Mouse (Mus musculus): ENCODE results near the gene Gm45716. TPM values are rescaled to one million over a fixed set of nuclear protein-coding genes. Genes with fewer than 3 reads are reported as not detected.
"Not testable (repeated sequence)": the region's sequence is repeated elsewhere in the genome, so short reads cannot be mapped to it uniquely, and the experiment has no call there.

Gm45716 gene
- polyA plus RNA-seq, 1 experiment, result 0.63 TPM

- Histone ChIP-seq H3K27ac (ENCODE audit: control insufficient read depth, insufficient read depth, low read depth, low read length) (no peak overlapping the region), H3K4me1 (ENCODE audit: control insufficient read depth, insufficient read depth, low read length) (no peaks in the 10 kb centered on the region), H3K4me3 (ENCODE audit: control insufficient read depth, low read depth, low read length) (no peak overlapping the region), H3K27me3 (ENCODE audit: control insufficient read depth, insufficient read depth, low read length) (no peaks in the 10 kb centered on the region), H3K36me3 (ENCODE audit: control insufficient read depth, insufficient read depth, low read length) (no peaks in the 10 kb centered on the region)
- TF ChIP-seq POLR2A (IDR thresholded peaks at IDR 0.05; ENCODE audit: control insufficient read depth, low read depth, low read length) (no peak), CTCF (IDR thresholded peaks at IDR 0.05; ENCODE audit: control insufficient read depth, insufficient read depth, insufficient replicate concordance, low read depth, low read length) (no peak)
These were observed 82.8 kb downstream of the Gm45716 start for GRCm38 (mm10) chr11:90270132-90270877.

- no peaks in the 10 kb centered on the region for H3K27me3 ChIP-seq (ENCODE audit: control insufficient read depth, insufficient read depth, low read length)
- no peaks in the 10 kb centered on the region for H3K4me1 ChIP-seq (ENCODE audit: control insufficient read depth, insufficient read depth, low read length)
- H3K27ac ChIP-seq (ENCODE audit: control insufficient read depth, insufficient read depth, low read depth, low read length), result no peak overlapping the region
- no peak overlapping the region for H3K4me3 ChIP-seq (ENCODE audit: control insufficient read depth, low read depth, low read length)
- H3K36me3 ChIP-seq (ENCODE audit: control insufficient read depth, insufficient read depth, low read length), result no peaks in the 10 kb centered on the region
- TF ChIP-seq CTCF (IDR thresholded peaks at IDR 0.05; ENCODE audit: control insufficient read depth, insufficient read depth, insufficient replicate concordance, low read depth, low read length) (no peak), POLR2A (IDR thresholded peaks at IDR 0.05; ENCODE audit: control insufficient read depth, low read depth, low read length) (no peak)
These were observed 86.7 kb downstream of the Gm45716 start for GRCm38 (mm10) chr11:90274187-90274586.

GRCm38 (mm10) chr11:90275663-90276062, 88.2 kb downstream of the Gm45716 start:
- no peaks in the 10 kb centered on the region for H3K4me1 ChIP-seq (ENCODE audit: control insufficient read depth, insufficient read depth, low read length)
- no peak overlapping the region for H3K4me3 ChIP-seq (ENCODE audit: control insufficient read depth, low read depth, low read length)
- no peaks in the 10 kb centered on the region for H3K36me3 ChIP-seq (ENCODE audit: control insufficient read depth, insufficient read depth, low read length)
- TF ChIP-seq POLR2A (IDR thresholded peaks at IDR 0.05; ENCODE audit: control insufficient read depth, low read depth, low read length) (no peak), CTCF (IDR thresholded peaks at IDR 0.05; ENCODE audit: control insufficient read depth, insufficient read depth, insufficient replicate concordance, low read depth, low read length) (no peak)
- H3K27me3 ChIP-seq (ENCODE audit: control insufficient read depth, insufficient read depth, low read length), result no peaks in the 10 kb centered on the region
- no peak overlapping the region for H3K27ac ChIP-seq (ENCODE audit: control insufficient read depth, insufficient read depth, low read depth, low read length)

- Histone ChIP-seq H3K27me3 (ENCODE audit: control insufficient read depth, insufficient read depth, low read length) (no peaks in the 10 kb centered on the region), H3K36me3 (ENCODE audit: control insufficient read depth, insufficient read depth, low read length) (no peaks in the 10 kb centered on the region), H3K4me1 (ENCODE audit: control insufficient read depth, insufficient read depth, low read length) (no peaks in the 10 kb centered on the region), H3K4me3 (ENCODE audit: control insufficient read depth, low read depth, low read length) (no peak overlapping the region), H3K27ac (ENCODE audit: control insufficient read depth, insufficient read depth, low read depth, low read length) (no peak overlapping the region)
- no peak for TF ChIP-seq POLR2A (IDR thresholded peaks at IDR 0.05; ENCODE audit: control insufficient read depth, low read depth, low read length)
- no peak for TF ChIP-seq CTCF (IDR thresholded peaks at IDR 0.05; ENCODE audit: control insufficient read depth, insufficient read depth, insufficient replicate concordance, low read depth, low read length)
These were observed 88.7 kb downstream of the Gm45716 start for GRCm38 (mm10) chr11:90276150-90276549.

- H3K27me3 ChIP-seq (ENCODE audit: control insufficient read depth, insufficient read depth, low read length), result no peaks in the 10 kb centered on the region
- no peaks in the 10 kb centered on the region for H3K4me1 ChIP-seq (ENCODE audit: control insufficient read depth, insufficient read depth, low read length)
- no peaks in the 10 kb centered on the region for H3K36me3 ChIP-seq (ENCODE audit: control insufficient read depth, insufficient read depth, low read length)
- H3K27ac ChIP-seq (ENCODE audit: control insufficient read depth, insufficient read depth, low read depth, low read length), result no peak overlapping the region
- TF ChIP-seq CTCF (IDR thresholded peaks at IDR 0.05; ENCODE audit: control insufficient read depth, insufficient read depth, insufficient replicate concordance, low read depth, low read length) (no peak), POLR2A (IDR thresholded peaks at IDR 0.05; ENCODE audit: control insufficient read depth, low read depth, low read length) (no peak)
- H3K4me3 ChIP-seq (ENCODE audit: control insufficient read depth, low read depth, low read length), result no peak overlapping the region
These were observed 89.1 kb downstream of the Gm45716 start for GRCm38 (mm10) chr11:90276561-90276960.

- no peak for TF ChIP-seq CTCF (IDR thresholded peaks at IDR 0.05; ENCODE audit: control insufficient read depth, insufficient read depth, insufficient replicate concordance, low read depth, low read length)
- no peak for TF ChIP-seq POLR2A (IDR thresholded peaks at IDR 0.05; ENCODE audit: control insufficient read depth, low read depth, low read length)
- no peaks in the 10 kb centered on the region for H3K36me3 ChIP-seq (ENCODE audit: control insufficient read depth, insufficient read depth, low read length)
- no peak overlapping the region for H3K4me3 ChIP-seq (ENCODE audit: control insufficient read depth, low read depth, low read length)
- H3K27ac ChIP-seq (ENCODE audit: control insufficient read depth, insufficient read depth, low read depth, low read length), result no peak overlapping the region
- H3K27me3 ChIP-seq (ENCODE audit: control insufficient read depth, insufficient read depth, low read length), result no peaks in the 10 kb centered on the region
- H3K4me1 ChIP-seq (ENCODE audit: control insufficient read depth, insufficient read depth, low read length), result no peaks in the 10 kb centered on the region
These were observed 92.6 kb downstream of the Gm45716 start for GRCm38 (mm10) chr11:90280069-90280468.

- H3K27me3 ChIP-seq (ENCODE audit: control insufficient read depth, insufficient read depth, low read length); H3K36me3 ChIP-seq (ENCODE audit: control insufficient read depth, insufficient read depth, low read length); H3K27ac ChIP-seq (ENCODE audit: control insufficient read depth, insufficient read depth, low read depth, low read length); H3K4me3 ChIP-seq (ENCODE audit: control insufficient read depth, low read depth, low read length); H3K4me1 ChIP-seq (ENCODE audit: control insufficient read depth, insufficient read depth, low read length): not testable (repeated sequence)
These were observed 94.5 kb downstream of the Gm45716 start for GRCm38 (mm10) chr11:90281943-90282342.

- H3K4me1 ChIP-seq (ENCODE audit: control insufficient read depth, insufficient read depth, low read length), result no peaks in the 10 kb centered on the region
- no peaks in the 10 kb centered on the region for H3K27me3 ChIP-seq (ENCODE audit: control insufficient read depth, insufficient read depth, low read length)
- no peak overlapping the region for H3K27ac ChIP-seq (ENCODE audit: control insufficient read depth, insufficient read depth, low read depth, low read length)
- no peaks in the 10 kb centered on the region for H3K36me3 ChIP-seq (ENCODE audit: control insufficient read depth, insufficient read depth, low read length)
- no peak overlapping the region for H3K4me3 ChIP-seq (ENCODE audit: control insufficient read depth, low read depth, low read length)
- TF ChIP-seq POLR2A (IDR thresholded peaks at IDR 0.05; ENCODE audit: control insufficient read depth, low read depth, low read length) (no peak), CTCF (IDR thresholded peaks at IDR 0.05; ENCODE audit: control insufficient read depth, insufficient read depth, insufficient replicate concordance, low read depth, low read length) (no peak)
These were observed 95.7 kb downstream of the Gm45716 start for GRCm38 (mm10) chr11:90283159-90283558.
